Mouse (Mus musculus): ENCODE data around the gene Gna12.
A peak's percentile ranks its signal among the peaks of the same experiment; 100 is the strongest.

Gna12 gene

GRCm38 (mm10) chr5:140750925-140751324, 79.3 kb downstream of the Gna12 start:
- no peak for DNase-seq

DNA sequence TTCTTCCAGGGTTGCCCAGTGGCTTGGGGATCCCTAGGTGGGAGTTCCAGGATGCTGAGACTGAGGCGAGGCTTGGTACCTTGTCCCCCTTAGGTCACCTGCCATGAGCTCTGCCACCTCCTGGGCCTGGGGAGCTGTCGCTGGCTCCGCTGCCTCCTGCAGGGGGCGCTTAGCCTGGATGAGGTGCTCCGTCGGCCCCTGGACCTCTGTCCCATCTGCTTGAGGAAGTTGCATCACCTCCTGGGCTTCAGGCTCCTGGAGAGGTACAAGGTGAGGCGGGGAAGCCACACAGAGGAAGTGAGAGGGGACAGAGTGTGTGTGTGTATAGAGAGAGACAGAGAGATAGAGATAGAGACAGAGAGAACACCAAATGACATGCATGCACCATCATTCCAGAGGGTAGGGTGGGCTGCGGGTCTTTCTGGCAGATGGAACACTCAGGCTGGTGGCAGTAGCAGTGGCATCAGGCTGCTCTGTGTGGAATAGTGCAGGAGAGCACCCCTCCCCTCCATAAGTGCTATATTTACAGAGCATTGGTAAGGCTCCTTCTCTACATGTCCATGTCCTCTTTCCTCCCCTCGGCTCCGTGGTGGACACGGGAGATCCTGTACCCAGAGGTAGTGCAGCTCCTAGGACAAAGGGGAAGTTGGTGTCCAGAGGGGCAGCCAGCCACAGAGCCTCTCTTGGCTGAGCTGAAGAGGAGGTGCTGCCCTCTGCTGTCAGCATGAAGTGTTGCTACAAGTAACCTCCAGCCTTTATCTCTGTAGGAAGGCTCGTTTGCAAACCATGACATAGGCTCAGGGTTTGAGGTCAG, 81.0 kb downstream of the Gna12 start:
- peak; percentile 39 to 41 for DNase-seq

DNA sequence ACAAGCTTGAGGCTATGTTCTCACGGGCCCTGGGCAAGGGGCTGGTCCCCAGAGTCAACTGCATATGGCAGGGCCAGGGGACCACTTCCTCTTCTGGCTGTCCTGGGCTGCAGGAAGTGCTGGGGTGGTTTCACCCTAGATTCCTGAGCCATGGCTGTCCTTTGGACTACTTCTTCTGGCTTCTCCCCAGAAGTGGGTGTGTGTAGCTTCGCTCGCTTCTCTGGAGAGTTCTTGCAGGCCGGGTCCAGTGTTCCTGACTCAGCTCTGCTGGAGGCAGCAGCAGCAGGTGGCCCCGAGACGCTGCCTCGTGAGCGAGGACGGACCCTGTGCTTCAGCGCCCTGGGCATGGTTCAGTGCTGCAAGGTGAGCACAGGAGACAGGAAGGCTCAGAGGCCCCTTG, 81.8 kb downstream of the Gna12 start:
- DNase-seq, result no peak

DNA sequence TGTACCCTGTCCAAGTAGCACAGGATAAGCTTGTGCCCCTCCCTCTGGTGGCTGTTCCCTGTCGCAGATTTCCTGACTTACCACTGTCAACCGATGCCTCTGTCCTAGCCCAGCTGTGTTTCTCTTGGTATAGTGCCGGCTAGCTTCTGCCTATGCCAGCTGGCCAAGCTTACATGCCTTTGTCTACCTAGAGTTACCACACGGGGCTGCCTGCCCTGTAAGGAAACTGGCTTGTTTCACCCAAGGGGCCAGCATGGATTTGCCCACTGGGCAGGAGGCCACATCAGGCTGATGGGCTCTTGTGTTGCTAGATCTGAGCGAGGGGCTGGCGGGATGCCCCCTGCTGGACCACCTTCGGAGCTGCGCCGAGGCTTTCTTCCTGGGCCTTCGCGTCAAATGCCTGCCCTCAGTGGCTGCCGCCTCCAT, 86.5 kb downstream of the Gna12 start:
- no peak for DNase-seq

- no peak for DNase-seq
These were observed 88.4 kb downstream of the Gna12 start for GRCm38 (mm10) chr5:140741877-140742276.

GRCm38 (mm10) chr5:140741040-140741439, 89.2 kb downstream of the Gna12 start:
- DNase-seq, result no peak

DNA sequence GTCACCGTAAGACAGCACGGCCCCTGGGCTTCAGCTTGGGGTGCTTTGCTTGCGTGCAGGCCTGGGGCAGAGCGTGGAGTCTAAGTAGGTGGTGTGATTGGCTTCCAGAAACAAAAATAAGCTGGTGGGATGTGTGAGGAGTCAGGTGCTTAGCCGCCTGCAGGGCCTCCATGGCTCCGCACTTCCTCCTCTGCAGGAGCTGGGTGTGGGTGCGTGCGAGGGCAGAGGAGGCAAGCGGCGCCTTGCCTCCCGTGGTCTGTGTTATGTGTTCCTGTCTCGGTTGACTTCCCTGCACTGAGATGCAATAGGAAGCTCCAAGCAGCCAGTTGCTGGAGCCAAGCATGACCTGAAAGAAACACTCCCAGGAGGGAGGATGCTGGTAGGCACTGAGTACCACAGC, 90.4 kb downstream of the Gna12 start:
- DNase-seq, result no peak

GRCm38 (mm10) chr5:140736166-140736565, 94.1 kb downstream of the Gna12 start:
- no peak for DNase-seq

DNA sequence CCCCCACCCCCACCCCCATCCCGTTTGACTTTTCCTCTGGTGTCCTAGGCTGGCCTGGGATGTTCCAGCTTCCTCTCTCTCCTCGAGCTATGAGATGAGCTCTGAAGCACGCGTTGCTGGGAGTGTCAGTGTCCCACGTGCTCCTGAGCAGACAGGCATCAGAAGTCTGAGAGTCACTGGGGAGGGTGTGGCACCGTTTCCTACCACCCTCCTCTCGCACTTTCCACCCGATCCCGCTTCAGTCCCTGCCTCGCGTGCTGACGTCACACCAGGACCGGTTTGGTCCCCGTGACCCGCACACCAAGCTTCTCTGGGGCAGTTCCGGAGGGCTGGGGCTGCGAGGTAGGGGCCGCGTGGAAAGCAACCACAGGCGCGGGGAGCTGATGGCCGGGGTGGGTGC, 94.9 kb downstream of the Gna12 start:
- peak in 1 of 2 experiments; percentile 29 for DNase-seq

GRCm38 (mm10) chr5:140733336-140733735, 96.9 kb downstream of the Gna12 start:
- DNase-seq, result no peak

GRCm38 (mm10) chr5:140732195-140732594, 98.0 kb downstream of the Gna12 start:
- no peak for DNase-seq

GRCm38 (mm10) chr5:140731040-140731797, 99.0 kb downstream of the Gna12 start:
- no peak for DNase-seq

- no peak for DNase-seq
These were observed 103.1 kb downstream of the Gna12 start for GRCm38 (mm10) chr5:140726946-140727740.

DNA sequence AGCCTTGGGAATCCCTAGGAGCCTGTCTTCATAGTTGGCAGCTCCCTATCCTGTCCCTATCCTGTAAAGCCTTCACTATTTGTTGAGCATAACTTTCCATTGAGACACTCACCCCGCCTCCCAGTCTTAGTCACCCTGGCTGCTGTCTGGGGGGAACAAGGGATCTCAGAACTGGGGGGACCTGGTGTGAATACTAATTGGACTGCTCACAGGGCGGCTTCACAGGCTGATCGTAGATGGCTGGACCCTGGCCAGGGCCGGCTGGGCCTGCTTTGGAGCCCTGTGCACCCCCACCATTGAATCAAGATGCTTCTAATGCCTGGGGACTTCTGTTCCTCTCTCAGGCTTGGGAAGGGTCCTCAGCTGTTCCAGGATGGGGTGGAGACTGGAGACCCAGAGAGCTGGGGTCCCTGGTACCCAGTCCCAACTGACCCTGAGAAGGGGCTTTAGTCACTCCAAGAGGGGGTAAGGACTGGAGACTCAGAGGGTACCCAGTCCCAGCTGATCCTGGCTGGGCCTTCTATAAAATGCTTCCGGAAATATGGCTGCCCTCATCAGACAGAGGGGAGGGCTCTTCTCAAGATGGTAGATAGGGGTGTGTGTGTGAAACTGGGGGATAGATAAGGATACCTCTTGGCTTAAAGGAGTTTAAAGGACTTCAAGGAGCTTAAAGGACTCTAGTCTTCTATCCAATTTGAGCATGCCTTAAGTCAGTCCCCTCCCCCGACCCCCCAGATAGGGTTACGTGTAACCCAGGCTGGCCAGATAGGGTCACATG, 104.0 kb downstream of the Gna12 start:
- no peak for DNase-seq

- DNase-seq, result no peak
These were observed 106.4 kb downstream of the Gna12 start, which contains the start of gene Amz1 for GRCm38 (mm10) chr5:140723822-140724221. Gene Amz1 (plus strand): TSS chr5:140724127.

DNA sequence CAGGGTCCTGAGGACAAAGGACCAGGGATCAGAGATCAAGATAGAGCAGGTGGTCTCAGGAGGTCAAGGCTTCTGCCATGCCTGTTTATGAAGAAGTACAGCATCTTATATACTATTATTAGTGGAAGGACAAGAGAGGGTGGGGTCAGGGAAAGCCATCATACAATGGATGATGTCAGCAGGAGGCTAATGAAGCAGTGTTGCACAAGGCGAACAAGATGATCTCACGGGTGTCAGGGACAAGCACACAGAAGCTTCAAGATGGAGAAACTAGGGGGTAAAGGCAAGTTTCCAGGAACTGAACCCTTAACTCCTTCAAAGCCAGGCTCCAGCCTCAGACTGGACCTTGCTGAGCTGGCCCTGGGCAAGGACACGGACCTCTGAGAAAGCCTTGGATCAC, 108.1 kb downstream of the Gna12 start:
- no peak for DNase-seq

DNA sequence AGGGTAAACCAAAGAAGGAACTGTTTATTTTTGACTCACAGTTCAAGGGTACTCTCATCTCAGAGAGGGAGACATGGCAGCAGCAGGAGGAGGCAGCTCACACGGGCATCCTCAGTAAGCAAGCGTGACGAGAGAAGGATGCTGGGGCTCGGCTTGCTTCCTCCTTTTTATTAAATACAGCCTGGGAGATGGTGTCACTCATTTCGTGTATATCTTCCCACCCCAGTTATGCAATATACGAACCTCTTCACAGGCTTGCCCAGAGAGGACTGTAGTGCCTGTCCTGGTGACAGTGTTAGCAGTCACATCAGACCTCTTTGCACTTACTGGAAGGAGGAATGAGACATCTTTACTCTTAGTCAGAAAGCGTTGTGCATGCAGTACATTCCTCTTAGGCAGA, 109.5 kb downstream of the Gna12 start:
- DNase-seq, result no peak

DNA sequence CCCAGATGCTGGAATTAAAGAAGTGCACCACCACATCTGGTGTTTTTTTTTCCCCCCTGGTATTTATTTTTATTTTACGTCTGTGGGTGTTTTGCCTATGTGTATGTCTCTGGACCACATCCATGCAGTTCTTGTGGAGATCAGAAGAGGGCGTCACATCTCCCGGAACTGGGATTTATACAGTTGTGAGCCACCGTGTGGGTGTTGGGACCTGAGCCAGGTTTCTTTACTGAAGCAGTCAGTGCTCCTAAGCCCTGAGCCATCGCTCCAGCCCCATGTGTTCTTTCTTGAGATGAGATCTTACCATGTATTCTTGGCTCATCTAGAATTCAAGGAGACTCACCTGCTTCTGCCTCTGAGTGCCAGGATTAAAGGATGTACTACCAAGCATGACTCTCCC, 119.2 kb downstream of the Gna12 start:
- no peak for DNase-seq

DNA sequence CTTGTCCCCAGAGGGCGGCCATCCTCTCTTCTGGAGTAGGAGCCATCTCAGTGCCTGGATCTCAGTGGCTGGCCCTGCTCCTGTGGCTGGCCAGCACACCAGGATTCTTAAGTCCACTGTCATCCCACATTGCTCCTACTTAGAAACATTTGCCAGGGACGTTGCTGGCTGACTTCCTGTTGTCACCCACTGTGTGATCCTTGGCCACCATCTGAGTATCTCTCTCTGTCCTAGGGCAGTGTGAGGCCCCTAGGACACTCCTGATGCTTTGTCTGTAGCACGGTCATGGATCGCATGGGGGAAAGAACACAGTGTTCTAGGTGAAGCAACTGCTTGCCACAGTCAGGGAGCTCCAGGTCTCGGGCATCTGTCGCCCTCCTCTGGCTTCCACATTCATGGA, 119.9 kb downstream of the Gna12 start:
- DNase-seq, result no peak

Data from thymus, adult 18-20 months (tissue).